In genomic region chr10:72650867-72651266, GRCm38 (mm10) we compare ENCODE assay signal across 23 mouse cellular contexts. TPM values are rescaled to one million over a fixed set of nuclear protein-coding genes. Genes with fewer than 3 reads are reported as not detected.
DNase-seq lines count a peak whose midpoint lies in the region; ATAC-seq and TF ChIP-seq lines count a peak whose summit lies in the region.
"Had no signal": no experiment of that assay in that cellular context is flagged by ENCODE, and none has a peak within 500 bp of the region (broad histone marks: within the 10 kb centered on the region; RNA-seq: fewer than 3 reads in every experiment).

No protein-coding gene starts in this region.

- no peak for ATAC-seq in midbrain, embryonic 14.5 days (ENCODE audit: low FRiP score, low TSS enrichment)
- no peak for ATAC-seq in midbrain, postnatal 0 days (ENCODE audit: low FRiP score)
- ATAC-seq: forebrain, embryonic 15.5 days had no signal

- no peak overlapping the region for H3K4me3 ChIP-seq in midbrain, embryonic 14.5 days (replicated peaks; ENCODE audit: low read depth, low read length)
- H3K4me3 ChIP-seq in midbrain, postnatal 0 days (ENCODE audit: low read depth, low read length): no peak overlapping the region
- peak overlapping the region in 1 of 2 experiments; percentile 1; a peak in 1 of 4 replicates for H3K4me3 ChIP-seq in ES-E14 (ENCODE audit: insufficient read depth in 1 of 2, low read depth in 1 of 2, low read length in 2 of 2, poor library complexity in 1 of 2, severe bottlenecking in 1 of 2)
- H3K4me3 ChIP-seq: embryonic facial prominence, embryonic 10.5 days; forebrain, embryonic 15.5 days; left cerebral cortex, adult 2 months; limb, embryonic 15.5 days; megakaryocyte, embryonic 14.5 days; neural tube, embryonic 12.5 days had no signal

- H3K4me2 ChIP-seq in midbrain, embryonic 14.5 days (ENCODE audit: low read length): 0 out of 2 replicates have a peak overlapping the region, but pooled peaks have one; percentile 7
- H3K4me2 ChIP-seq in midbrain, postnatal 0 days (ENCODE audit: low read depth, low read length, poor library complexity, severe bottlenecking): no peak overlapping the region
- H3K4me2 ChIP-seq: forebrain, embryonic 15.5 days; limb, embryonic 15.5 days; lung, embryonic 14.5 days; neural tube, embryonic 12.5 days had no signal

- H3K9me3 ChIP-seq in midbrain, embryonic 14.5 days (ENCODE audit: control insufficient read depth, low read length): no peaks in the 10 kb centered on the region
- H3K9me3 ChIP-seq in midbrain, postnatal 0 days (ENCODE audit: low read length): no peaks in the 10 kb centered on the region
- no peaks in the 10 kb centered on the region for H3K9me3 ChIP-seq in ES-E14 (ENCODE audit: control insufficient read depth, insufficient read depth, low read depth, low read length)
- H3K9me3 ChIP-seq: embryonic facial prominence, embryonic 10.5 days; forebrain, embryonic 15.5 days; G1E; limb, embryonic 15.5 days; megakaryocyte, embryonic 14.5 days; neural tube, embryonic 12.5 days had no signal

- H3K27me3 ChIP-seq in midbrain, embryonic 14.5 days (ENCODE audit: control insufficient read depth, insufficient read depth, low read length): no peaks in the 10 kb centered on the region
- H3K27me3 ChIP-seq in midbrain, postnatal 0 days (ENCODE audit: insufficient read depth, low read length): no peaks in the 10 kb centered on the region
- H3K27me3 ChIP-seq: forebrain, embryonic 15.5 days; limb, embryonic 15.5 days; megakaryocyte, embryonic 14.5 days; neural tube, embryonic 12.5 days had no signal

- 23% methylated on average over 6 of the region's 6 CpGs for WGBS in midbrain, embryonic 14.5 days
- 32% methylated on average over 6 of the region's 6 CpGs for WGBS in midbrain, postnatal 0 days

- no peak for TF ChIP-seq POLR2A in brain, embryonic 14.5 days (IDR thresholded peaks at IDR 0.05; ENCODE audit: borderline replicate concordance, extremely low read depth, insufficient read depth, insufficient read length, poor library complexity, severe bottlenecking)

- DNase-seq in midbrain, embryonic 14.5 days: no peak
- no peak for DNase-seq in midbrain, postnatal 0 days (ENCODE audit: low spot score)
- peak; percentile 25 for DNase-seq in ES-E14 (ENCODE audit: low read depth, low spot score)
- DNase-seq in brain, embryonic 14.5 days (ENCODE audit: low read depth): peak; percentile 30
- no peak for DNase-seq in left cerebral cortex, adult 18-20 months (ENCODE audit: low spot score in 2 of 2)
- DNase-seq in lung, postnatal 14 days: no peak
- no peak for DNase-seq in cerebellum, postnatal 25 days
- DNase-seq: adrenal gland, postnatal 25 days; cerebellum, adult 9-10 months; kidney, adult 2 months; layer of hippocampus, adult 9-11 months; lung, embryonic 14.5 days; lung, postnatal 36 days; thymus, postnatal 25 days had no signal

- TF ChIP-seq CTCF in midbrain, postnatal 0 days (IDR thresholded peaks at IDR 0.05): no peak
- no peak for TF ChIP-seq CTCF in brain, embryonic 14.5 days (IDR thresholded peaks at IDR 0.05; ENCODE audit: borderline replicate concordance, extremely low read depth, insufficient read depth, insufficient read length)

- no peak overlapping the region for H3K27ac ChIP-seq in midbrain, embryonic 14.5 days (replicated peaks; ENCODE audit: low read depth, low read length)
- no peak overlapping the region for H3K27ac ChIP-seq in midbrain, postnatal 0 days (ENCODE audit: low read depth, low read length)
- H3K27ac ChIP-seq in ES-E14 (ENCODE audit: insufficient read depth, low read depth, low read length, poor library complexity, severe bottlenecking): no peak overlapping the region; the same call in 1 of the 2 replicates
- H3K27ac ChIP-seq: embryonic facial prominence, embryonic 10.5 days; forebrain, embryonic 15.5 days; kidney, postnatal 0 days; left cerebral cortex, adult 2 months; limb, embryonic 15.5 days; liver, embryonic 14.5 days; neural tube, embryonic 12.5 days had no signal

- 0 out of 2 replicates have a peak, but pooled peaks cover under 1% of the 10 kb centered on the region for H3K36me3 ChIP-seq in midbrain, embryonic 14.5 days (ENCODE audit: control insufficient read depth, insufficient read depth, low read length)
- no peaks in the 10 kb centered on the region for H3K36me3 ChIP-seq in midbrain, postnatal 0 days (ENCODE audit: insufficient read depth, low read length)
- H3K36me3 ChIP-seq in ES-E14 (ENCODE audit: control insufficient read depth, insufficient read depth, low read length, poor library complexity, severe bottlenecking): peaks cover 2% of the 10 kb centered on the region; the same call in 1 of the 2 replicates
- H3K36me3 ChIP-seq: forebrain, embryonic 15.5 days; limb, embryonic 15.5 days; neural tube, embryonic 12.5 days had no signal

- H3K9ac ChIP-seq in midbrain, embryonic 14.5 days (replicated peaks; ENCODE audit: low read length): no peak overlapping the region
- no peak overlapping the region for H3K9ac ChIP-seq in midbrain, postnatal 0 days (replicated peaks; ENCODE audit: low read length, poor library complexity, severe bottlenecking)
- H3K9ac ChIP-seq in ES-E14 (ENCODE audit: insufficient read depth, low read depth, low read length, poor library complexity, severe bottlenecking): no peak overlapping the region
- H3K9ac ChIP-seq: forebrain, embryonic 15.5 days; limb, embryonic 15.5 days; liver, embryonic 14.5 days; lung, embryonic 14.5 days; neural tube, embryonic 12.5 days had no signal

- H3K4me1 ChIP-seq in midbrain, embryonic 14.5 days (ENCODE audit: control insufficient read depth, insufficient read depth, low read length): peaks cover 7% of the 10 kb centered on the region
- 0 out of 2 replicates have a peak, but pooled peaks cover 3% of the 10 kb centered on the region for H3K4me1 ChIP-seq in midbrain, postnatal 0 days (ENCODE audit: insufficient read depth, low read length)
- H3K4me1 ChIP-seq in ES-E14 (ENCODE audit: control insufficient read depth in 2 of 2, insufficient read depth in 2 of 2, low read length in 2 of 2, poor library complexity in 1 of 2): peaks cover 3 to 5% of the 10 kb centered on the region in 2 experiments; a peak in 2 of 4 replicates

- in situ Hi-C loops in ES-E14 (cut with MboI; ENCODE audit: low sequenced_read_pairs in 2 of 2, unreplicated experiment in 2 of 2): no loop called here

TF ChIP-seq in ES-E14, 5 proteins besides CTCF, POLR2A, EP300 and RAD21:
- TF ChIP-seq ZC3H11A (IDR thresholded peaks at IDR 0.05; ENCODE audit: borderline replicate concordance, low read depth, low read length): no peak
- no peak for TF ChIP-seq HCFC1 (IDR thresholded peaks at IDR 0.05; ENCODE audit: borderline replicate concordance, insufficient read depth, low read length)
- TF ChIP-seq MAFK (IDR thresholded peaks at IDR 0.05; ENCODE audit: insufficient read depth, low read depth, low read length): no peak
- TF ChIP-seq ZNF384 (IDR thresholded peaks at IDR 0.05; ENCODE audit: low read depth, low read length): no peak
- TF ChIP-seq CHD2 (IDR thresholded peaks at IDR 0.05; ENCODE audit: low read depth, low read length): no peak
TF ChIP-seq in ES-E14: peak in this region for 0.

RNA-seq across cellular contexts. Expression of gene Zwint, which starts 3.8 kb away (rescaled TPM):
- 771 and 783 TPM in 2 replicates for polyA plus RNA-seq in midbrain, embryonic 14.5 days (2014; fragmentation: Nextera tagmentation; extraction: Ambion mirVana)
- total RNA-seq in midbrain, postnatal 0 days (2014; rRNA removed): 937 and 951 TPM in 2 replicates
- 1,277 and 1,350 TPM in 2 replicates for polyA plus RNA-seq in midbrain, postnatal 0 days (2015; fragmentation: Nextera tagmentation; extraction: Ambion mirVana)
- 109 and 174 TPM in 2 replicates for total RNA-seq in ES-E14 (2012; rRNA removed)
- polyA plus RNA-seq in brain, embryonic 14.5 days (2012; rRNA removed): 499 and 520 TPM in 2 replicates
- 1,000 to 10,000 TPM in 1 of 2 experiments, 100 to 1,000 TPM in 1; 988 to 1,092 TPM for total RNA-seq in left cerebral cortex, adult 18-20 months (2021)

Comparison
In these comparisons a context has a peak if more than half of its experiments do, and no peak if none do; other contexts are left out.
1. DNase-seq: peak in ES-E14 (single experiment) and brain, embryonic 14.5 days (single experiment); none in midbrain, embryonic 14.5 days (single experiment), midbrain, postnatal 0 days (single experiment), left cerebral cortex, adult 18-20 months (0 of 2), lung, postnatal 14 days (single experiment) and cerebellum, postnatal 25 days (0 of 2).